Mouse (Mus musculus): Measurements from ENCODE around the gene Adipoq.

The Adipoq gene

GRCm38 (mm10) chr16:23115486-23115885 lies 30.9 kb upstream of the Adipoq start:
- WGBS, result 56% methylated on average over 3 of the region's 3 CpGs

GRCm38 (mm10) chr16:23117173-23117572 lies 29.2 kb upstream of the Adipoq start:
- WGBS, result 59% methylated on average over 4 of the region's 4 CpGs

- WGBS, result 94% methylated on average over 3 of the region's 3 CpGs
Observed at GRCm38 (mm10) chr16:23122446-23122845, 23.9 kb upstream of the Adipoq start.

GRCm38 (mm10) chr16:23123104-23123503 lies 23.2 kb upstream of the Adipoq start:
- WGBS, result 94% methylated on average over 4 of the region's 4 CpGs

- WGBS, result 92% methylated on average over 4 of the region's 4 CpGs
Observed at GRCm38 (mm10) chr16:23124398-23124797, 21.9 kb upstream of the Adipoq start.

- WGBS, result 0% methylated on average over 4 of the region's 4 CpGs
Observed at GRCm38 (mm10) chr16:23127311-23127672, 19.0 kb upstream of the Adipoq start.

GRCm38 (mm10) chr16:23127673-23128375 lies 18.5 kb upstream of the Adipoq start, which contains the start of gene Rfc4:
TSS of gene Rfc4 (minus strand) at chr16:23127737.
- under 1% methylated on average over 51 of the region's 51 CpGs for WGBS

- whole genome bisulfite sequencing, result 93% methylated on average over 3 of the region's 3 CpGs
Observed at GRCm38 (mm10) chr16:23130303-23130702, 16.0 kb upstream of the Adipoq start.

GRCm38 (mm10) chr16:23132336-23132735 lies 14.0 kb upstream of the Adipoq start:
- WGBS, result 100% methylated on average over 1 of the region's 1 CpGs

- WGBS, result 24% methylated on average over 11 of the region's 11 CpGs
Observed at GRCm38 (mm10) chr16:23135421-23136149, 10.8 kb upstream of the Adipoq start.

GRCm38 (mm10) chr16:23136406-23136970 lies 9.8 kb upstream of the Adipoq start:
- 43% methylated on average over 4 of the region's 4 CpGs for WGBS

- 96% methylated on average over 3 of the region's 3 CpGs for WGBS
Observed at GRCm38 (mm10) chr16:23140911-23141310, 5.4 kb upstream of the Adipoq start.

GRCm38 (mm10) chr16:23144326-23144725 lies 2.0 kb upstream of the Adipoq start:
- WGBS, result 88% methylated on average over 7 of the region's 7 CpGs

GRCm38 (mm10) chr16:23145211-23145610 lies 1.1 kb upstream of the Adipoq start:
- 58% methylated on average over 5 of the region's 5 CpGs for WGBS

- WGBS, result 87% methylated on average over 2 of the region's 2 CpGs
Observed at GRCm38 (mm10) chr16:23148936-23149335, 2.6 kb downstream of the Adipoq start.

- WGBS, result 88% methylated on average over 8 of the region's 8 CpGs
Observed at GRCm38 (mm10) chr16:23149396-23149795, 3.1 kb downstream of the Adipoq start.

GRCm38 (mm10) chr16:23151423-23151822 lies 5.1 kb downstream of the Adipoq start:
- 12% methylated on average over 2 of the region's 2 CpGs for WGBS

GRCm38 (mm10) chr16:23154261-23154660 lies 7.9 kb downstream of the Adipoq start:
- WGBS, result 90% methylated on average over 5 of the region's 5 CpGs

GRCm38 (mm10) chr16:23157013-23157412 lies 10.7 kb downstream of the Adipoq start:
- 96% methylated on average over 13 of the region's 13 CpGs for WGBS

- WGBS, result 92% methylated on average over 7 of the region's 7 CpGs
Observed at GRCm38 (mm10) chr16:23158292-23158691, 12.0 kb downstream of the Adipoq start.

GRCm38 (mm10) chr16:23158957-23159356 lies 12.6 kb downstream of the Adipoq start:
- WGBS, result 86% methylated on average over 2 of the region's 2 CpGs

GRCm38 (mm10) chr16:23159749-23160148 lies 13.4 kb downstream of the Adipoq start:
- 58% methylated on average over 2 of the region's 2 CpGs for WGBS

GRCm38 (mm10) chr16:23162116-23162515 lies 15.8 kb downstream of the Adipoq start:
- WGBS, result 84% methylated on average over 3 of the region's 3 CpGs
